Comparison of ENCODE assay signal across 8 mouse cellular contexts in genomic region chr6:146344732-146345131, GRCm38 (mm10).
DNase-seq lines count a peak whose midpoint lies in the region; ATAC-seq and TF ChIP-seq lines count a peak whose summit lies in the region.

No protein-coding gene starts in this region.

- H3K9ac ChIP-seq in neural tube, embryonic 15.5 days (replicated peaks) = no peak overlapping the region
- H3K9ac ChIP-seq in lung, postnatal 0 days (replicated peaks; ENCODE audit: low read depth) = no peak overlapping the region

- ATAC-seq in neural tube, embryonic 15.5 days (ENCODE audit: low FRiP score) = no peak
- ATAC-seq in lung, postnatal 0 days = no peak

- H3K27ac ChIP-seq in neural tube, embryonic 15.5 days (replicated peaks) = no peak overlapping the region
- H3K27ac ChIP-seq in lung, postnatal 0 days (ENCODE audit: low read length) = no peak overlapping the region

- no peaks in the 10 kb centered on the region for H3K36me3 ChIP-seq in neural tube, embryonic 15.5 days
- H3K36me3 ChIP-seq in lung, postnatal 0 days (ENCODE audit: insufficient read depth, low read length) = no peaks in the 10 kb centered on the region

- peak; percentile 15 for DNase-seq in cerebellum, adult 9-11 months
- no peak for DNase-seq in cerebellum, adult 11 months
- DNase-seq in neural tube, embryonic 10.5 days (ENCODE audit: extremely low spot score, low spot score) = peak; percentile 55
- DNase-seq in cerebellum, postnatal 25 days = peak; percentile 39 to 66
- DNase-seq in lung, postnatal 0 days (ENCODE audit: low spot score) = no peak
- no peak for DNase-seq in frontal cortex, postnatal 14 days (ENCODE audit: low spot score in 2 of 2)
- DNase-seq in left cerebral cortex, adult 18-20 months (ENCODE audit: low spot score in 2 of 2) = no peak

- TF ChIP-seq CTCF in lung, postnatal 0 days (IDR thresholded peaks at IDR 0.05) = peak; percentile 67

- H3K9me3 ChIP-seq in neural tube, embryonic 15.5 days (replicated peaks) = no peaks in the 10 kb centered on the region
- H3K9me3 ChIP-seq in lung, postnatal 0 days (ENCODE audit: low read length) = no peaks in the 10 kb centered on the region

- peaks cover 15% of the 10 kb centered on the region for H3K4me1 ChIP-seq in neural tube, embryonic 15.5 days
- H3K4me1 ChIP-seq in lung, postnatal 0 days (ENCODE audit: insufficient read depth, low read depth, low read length) = no peaks in the 10 kb centered on the region

- TF ChIP-seq EP300 in lung, postnatal 0 days (IDR thresholded peaks at IDR 0.05) = no peak

- no peak overlapping the region for H3K4me2 ChIP-seq in neural tube, embryonic 15.5 days
- H3K4me2 ChIP-seq in lung, postnatal 0 days (replicated peaks; ENCODE audit: low read depth, low read length) = no peak overlapping the region

- no peaks in the 10 kb centered on the region for H3K27me3 ChIP-seq in neural tube, embryonic 15.5 days (replicated peaks)
- no peaks in the 10 kb centered on the region for H3K27me3 ChIP-seq in lung, postnatal 0 days (replicated peaks; ENCODE audit: insufficient read depth, low read length)

- WGBS in neural tube, embryonic 15.5 days = 98% methylated on average over 3 of the region's 3 CpGs
- 97% methylated on average over 3 of the region's 3 CpGs for WGBS in lung, postnatal 0 days

- H3K4me3 ChIP-seq in neural tube, embryonic 15.5 days (replicated peaks) = no peak overlapping the region
- H3K4me3 ChIP-seq in lung, postnatal 0 days (ENCODE audit: low read depth, low read length) = no peak overlapping the region

Comparison
In these comparisons a context has a peak if more than half of its experiments do, and no peak if none do; other contexts are left out.
1. DNase-seq: peak in cerebellum, adult 9-11 months (single experiment), neural tube, embryonic 10.5 days (single experiment) and cerebellum, postnatal 25 days (2 of 2); none in cerebellum, adult 11 months (single experiment), lung, postnatal 0 days (single experiment), frontal cortex, postnatal 14 days (0 of 2) and left cerebral cortex, adult 18-20 months (0 of 2).